Mouse (Mus musculus) CH12.LX (cell line): ENCODE measurements around the gene Tshr. TPM values are rescaled to one million over a fixed set of nuclear protein-coding genes. Genes with fewer than 3 reads are reported as not detected.
A peak's percentile ranks its signal among the peaks of the same experiment; 100 is the strongest.

Source experiments
- DNase-seq: peaks from one replicate; pipeline ENCODE4 v3.0.0-alpha.2; 2013; ENCODE audit errors: extremely low read depth
- H3K27ac ChIP-seq: 2 replicates; pipeline ENCODE4 v1.5.1; 2012; ENCODE audit warnings: low read depth, mild to moderate bottlenecking, control low read depth, moderate library complexity; ENCODE audit not compliant: insufficient read depth
- H3K27me3 ChIP-seq: replicated peaks from 2 replicates; pipeline ENCODE3; 2012; ENCODE audit warnings: inconsistent platforms
- H3K36me3 ChIP-seq, 2 experiments: replicated peaks in 1 of 2; 2 replicates each; pipeline versions ENCODE3 to v1.6.1; 2012; ENCODE audit warnings: inconsistent platforms in 1 of 2, low read length in 1 of 2, mild to moderate bottlenecking in 1 of 2, mixed read lengths in 1 of 2, moderate library complexity in 1 of 2; ENCODE audit not compliant: control insufficient read depth in 1 of 2, insufficient read depth in 1 of 2
- H3K4me1 ChIP-seq, 2 experiments: 2 replicates each; pipeline ENCODE4 v1.6.1; 2012; ENCODE audit warnings: inconsistent platforms in 1 of 2, moderate library complexity in 1 of 2; ENCODE audit not compliant: insufficient read depth in 2 of 2, control insufficient read depth in 1 of 2
- H3K4me2 ChIP-seq: 2 replicates; pipeline ENCODE4 v1.6.1; 2012; ENCODE audit warnings: low read depth, mild to moderate bottlenecking, control low read depth; ENCODE audit not compliant: poor library complexity, insufficient read depth, severe bottlenecking
- H3K4me3 ChIP-seq, 3 experiments: fragments of 150-350 bp in 1 of 3; sonication (generic) in 1 of 3; replicated peaks in 1 of 3; 2 replicates each; pipeline versions ENCODE3 to v1.5.1; 2011 to 2012; ENCODE audit warnings: low read depth in 2 of 3, low read length in 2 of 3, mild to moderate bottlenecking in 2 of 3, moderate library complexity in 2 of 3, control low read depth in 1 of 3, improper control_type of control experiment in 1 of 3, inconsistent platforms in 1 of 3, mixed read lengths in 1 of 3; ENCODE audit not compliant: poor library complexity in 1 of 3
- H3K79me2 ChIP-seq: replicated peaks from 2 replicates; pipeline ENCODE4 v1.6.1; 2012; ENCODE audit warnings: mild to moderate bottlenecking, moderate library complexity; ENCODE audit not compliant: control insufficient read depth, poor library complexity, insufficient read depth, severe bottlenecking; ENCODE audit errors: extremely low read depth
- H3K9ac ChIP-seq: 2 replicates; pipeline ENCODE4 v1.6.1; 2012; ENCODE audit warnings: low read depth, mild to moderate bottlenecking, control low read depth, moderate library complexity; ENCODE audit not compliant: insufficient read depth
- H3K9me3 ChIP-seq: replicated peaks from 2 replicates; pipeline ENCODE3; 2012; ENCODE audit warnings: low read length, inconsistent platforms, mixed read lengths
- CHD2 ChIP-seq: IDR thresholded peaks from 2 replicates; pipeline ENCODE4 v1.6.1; 2011; ENCODE audit warnings: low read length, improper control_type of control experiment
- CTCF ChIP-seq, 2 experiments: IDR thresholded peaks in 1 of 2; conservative IDR thresholded peaks in 1 of 2; 2 replicates each; pipeline ENCODE4 v1.5.1; 2011 to 2012; ENCODE audit warnings: low read depth in 2 of 2, low read length in 2 of 2, improper control_type of control experiment in 1 of 2, inconsistent platforms in 1 of 2, mild to moderate bottlenecking in 1 of 2, moderate library complexity in 1 of 2
- E2F4 ChIP-seq: IDR thresholded peaks from 2 replicates; pipeline ENCODE4 v1.6.1; 2011; ENCODE audit warnings: low read depth, low read length, improper control_type of control experiment; ENCODE audit not compliant: insufficient replicate concordance
- EP300 ChIP-seq: IDR thresholded peaks from 2 replicates; pipeline ENCODE4 v1.6.1; 2011; ENCODE audit warnings: low read length, improper control_type of control experiment
- ETS1 ChIP-seq: conservative IDR thresholded peaks from 2 replicates; pipeline ENCODE4 v1.6.1; 2012; ENCODE audit warnings: low read depth, mild to moderate bottlenecking, inconsistent platforms, low read length, improper control_type of control experiment, moderate library complexity
- GABPA ChIP-seq: IDR thresholded peaks from 2 replicates; pipeline ENCODE4 v1.6.1; 2012; ENCODE audit warnings: low read depth, low read length, improper control_type of control experiment, inconsistent platforms; ENCODE audit not compliant: insufficient replicate concordance
- HCFC1 ChIP-seq: IDR thresholded peaks from 2 replicates; pipeline ENCODE4 v1.6.1; 2012; ENCODE audit warnings: low read depth, mild to moderate bottlenecking, inconsistent platforms, low read length, improper control_type of control experiment
- IRF4 ChIP-seq: IDR thresholded peaks from 2 replicates; pipeline ENCODE4 v1.6.1; 2014; ENCODE audit warnings: low read depth, mild to moderate bottlenecking, inconsistent platforms, low read length, improper control_type of control experiment
- KAT2A ChIP-seq: IDR thresholded peaks from 2 replicates; pipeline ENCODE4 v1.6.1; 2012; ENCODE audit warnings: low read length, improper control_type of control experiment, inconsistent platforms; ENCODE audit not compliant: insufficient replicate concordance
- MAFK ChIP-seq: IDR thresholded peaks from 2 replicates; pipeline ENCODE4 v1.6.1; 2011; ENCODE audit warnings: low read length, improper control_type of control experiment; ENCODE audit not compliant: insufficient replicate concordance
- MAX ChIP-seq: IDR thresholded peaks from 2 replicates; pipeline ENCODE4 v1.6.1; 2011; ENCODE audit warnings: low read length, improper control_type of control experiment
- MAZ ChIP-seq: IDR thresholded peaks from 2 replicates; pipeline ENCODE4 v1.6.1; 2012; ENCODE audit warnings: low read depth, mild to moderate bottlenecking, inconsistent platforms, low read length, improper control_type of control experiment, moderate library complexity
- MXI1 ChIP-seq: IDR thresholded peaks from 2 replicates; pipeline ENCODE4 v1.6.1; 2011; ENCODE audit warnings: mild to moderate bottlenecking, low read depth, low read length, improper control_type of control experiment
- MYC ChIP-seq: IDR thresholded peaks from 2 replicates; pipeline ENCODE4 v1.6.1; 2011; ENCODE audit warnings: low read depth, mild to moderate bottlenecking, improper control_type of control experiment, low read length
- NELFE ChIP-seq: IDR thresholded peaks from 2 replicates; pipeline ENCODE4 v1.6.1; 2011; ENCODE audit warnings: low read depth, low read length, improper control_type of control experiment
- NRF1 ChIP-seq: IDR thresholded peaks from 2 replicates; pipeline ENCODE4 v1.6.1; 2014; ENCODE audit warnings: low read depth, mild to moderate bottlenecking, inconsistent platforms, low read length, improper control_type of control experiment, moderate library complexity
- PAX5 ChIP-seq: IDR thresholded peaks from 2 replicates; pipeline ENCODE4 v1.6.1; 2012; ENCODE audit warnings: low read length, inconsistent platforms, mixed read lengths
- POLR2A ChIP-seq: IDR thresholded peaks from 2 replicates; pipeline ENCODE4 v1.6.1; 2011; ENCODE audit warnings: low read depth, mild to moderate bottlenecking, improper control_type of control experiment, low read length
- POLR2AphosphoS2 ChIP-seq: IDR thresholded peaks from 2 replicates; pipeline ENCODE4 v1.6.1; 2011; ENCODE audit warnings: low read depth, low read length, improper control_type of control experiment
- RAD21 ChIP-seq: IDR thresholded peaks from 2 replicates; pipeline ENCODE4 v1.6.1; 2011; ENCODE audit warnings: low read depth, mild to moderate bottlenecking, low read length, improper control_type of control experiment, moderate library complexity
- RCOR1 ChIP-seq: conservative IDR thresholded peaks from 2 replicates; pipeline ENCODE4 v1.6.1; 2012; ENCODE audit warnings: low read depth, mild to moderate bottlenecking, inconsistent platforms, low read length, improper control_type of control experiment
- SMC3 ChIP-seq: IDR thresholded peaks from 2 replicates; pipeline ENCODE4 v1.6.1; 2011; ENCODE audit warnings: low read depth, low read length, improper control_type of control experiment
- TBP ChIP-seq: conservative IDR thresholded peaks from 2 replicates; pipeline ENCODE4 v1.6.1; 2011; ENCODE audit warnings: low read depth, low read length, improper control_type of control experiment
- TCF12 ChIP-seq: IDR thresholded peaks from 2 replicates; pipeline ENCODE4 v1.6.1; 2014; ENCODE audit warnings: low read depth, mild to moderate bottlenecking, inconsistent platforms, low read length, improper control_type of control experiment
- UBTF ChIP-seq: IDR thresholded peaks from 2 replicates; pipeline ENCODE4 v1.6.1; 2012; ENCODE audit warnings: low read depth, mild to moderate bottlenecking, inconsistent platforms, low read length, improper control_type of control experiment, moderate library complexity
- USF1 ChIP-seq: IDR thresholded peaks from 2 replicates; pipeline ENCODE4 v1.6.1; 2014; ENCODE audit warnings: low read depth, mild to moderate bottlenecking, inconsistent platforms, low read length, improper control_type of control experiment
- ZC3H11A ChIP-seq: IDR thresholded peaks from 2 replicates; pipeline ENCODE4 v1.6.1; 2012; ENCODE audit warnings: low read depth, mild to moderate bottlenecking, inconsistent platforms, low read length, improper control_type of control experiment
- ZMIZ1 ChIP-seq: IDR thresholded peaks from 2 replicates; pipeline ENCODE4 v1.6.1; 2012; ENCODE audit warnings: low read depth, mild to moderate bottlenecking, inconsistent platforms, low read length, improper control_type of control experiment
- ZNF384 ChIP-seq: IDR thresholded peaks from 2 replicates; pipeline ENCODE4 v1.6.1; 2012; ENCODE audit warnings: low read depth, low read length, improper control_type of control experiment, inconsistent platforms
- dilution Hi-C: fragments of 300-500 bp; cut with MboI; formaldehyde crosslinking; loops from 2 replicates; pipeline ENCODE4 v1.14.3; 2020; ENCODE audit warnings: low sequenced_read_pairs; ENCODE audit not compliant: extremely low pct_unique_long_range_greater_than_20kb, extremely low pct_ligation_motif_present
- in situ Hi-C: fragments of 300-500 bp; cut with MboI; formaldehyde crosslinking; loops from 3 replicates; pipeline ENCODE4 v1.14.3; 2019; ENCODE audit warnings: low sequenced_read_pairs, low pct_ligation_motif_present, low pct_unique_long_range_greater_than_20kb, mixed read lengths
- polyA plus RNA-seq: library from polyadenylated mRNA; unstranded; fragments of >175 nt; gene quantifications from 2 replicates; pipeline ENCODE4 v1.2.1, GENCODE M21; 2012; ENCODE audit warnings: low read depth; ENCODE audit not compliant: insufficient read length
- total RNA-seq, 2 experiments: library from RNA; depleted of rRNA; stranded (reverse); fragments of 300-350 nt in 1 of 2; fragments of >200 nt in 1 of 2; gene quantifications; 2 replicates each; pipeline ENCODE4 v1.2.3; 2012 to 2014

Tshr gene
- total and polyA plus RNA-seq, 3 experiments, result not detected

- Histone ChIP-seq H3K9me3 (no peaks in the 10 kb centered on the region), H3K36me3 (no peaks in the 10 kb centered on the region), H3K4me2 (no peak overlapping the region; the same call in 1 of the 2 replicates), H3K79me2 (no peaks in the 10 kb centered on the region), H3K27me3 (no peaks in the 10 kb centered on the region), H3K9ac (no peak overlapping the region), H3K4me1 (peaks cover 7 to 11% of the 10 kb centered on the region in 2 experiments; a peak in 3 of 4 replicates), H3K27ac (no peak overlapping the region), H3K4me3 (no peak overlapping the region)
- dilution Hi-C loops, result no loop called here
- in situ Hi-C loops, result loop anchor here (25.0 kb wide), 3 partner anchors 116 to 366 kb away; partner anchors contain the start of gene Ston2
- DNase-seq, result no peak
- TF ChIP-seq MAZ (no peak), E2F4 (no peak), MAFK (no peak), MYC (no peak), CHD2 (no peak), IRF4 (no peak), HCFC1 (no peak), GABPA (no peak), SMC3 (no peak), ZMIZ1 (no peak), MAX (no peak), POLR2A (no peak), ETS1 (no peak), TBP (no peak), USF1 (no peak), EP300 (no peak), MXI1 (no peak), UBTF (no peak), POLR2AphosphoS2 (no peak)
Measured at GRCm38 (mm10) chr12:91421272-91421671, 36.9 kb downstream of the Tshr start.

GRCm38 (mm10) chr12:91423125-91423820, 38.9 kb downstream of the Tshr start:
- Histone ChIP-seq H3K9me3 (no peaks in the 10 kb centered on the region), H3K79me2 (no peaks in the 10 kb centered on the region), H3K4me1 (peaks cover 7 to 11% of the 10 kb centered on the region in 2 experiments; a peak in 3 of 4 replicates), H3K9ac (no peak overlapping the region), H3K27ac (no peak overlapping the region), H3K36me3 (no peaks in the 10 kb centered on the region), H3K4me3 (no peak overlapping the region), H3K27me3 (no peaks in the 10 kb centered on the region), H3K4me2 (0 out of 2 replicates have a peak overlapping the region, but pooled peaks have one; percentile 8)
- in situ Hi-C loops (loop anchor here (25.0 kb wide), 3 partner anchors 114 to 364 kb away; partner anchors contain the start of gene Ston2), dilution Hi-C loops (no loop called here)
- peak; percentile 78 for DNase-seq
- no peak for TF ChIP-seq TBP
- TF ChIP-seq USF1, result no peak
- no peak for TF ChIP-seq POLR2AphosphoS2
- TF ChIP-seq TCF12, result 0 out of 2 replicates have a peak, but pooled peaks have one; percentile 23
- TF ChIP-seq CHD2, result no peak
- no peak for TF ChIP-seq MAX
- TF ChIP-seq SMC3, result peak; percentile 80
- peak; percentile 46 for TF ChIP-seq POLR2A
- no peak for TF ChIP-seq ZMIZ1
- TF ChIP-seq RCOR1, result no peak
- TF ChIP-seq CTCF (conservative IDR thresholded peaks at IDR 0.05 in 1 of 2, IDR thresholded peaks at IDR 0.05 in 1 of 2; ENCODE audit: low read depth in 2 of 2, low read length in 2 of 2), result peak; percentile 47 to 85; a peak in 3 of 4 replicates
- no peak for TF ChIP-seq IRF4
- no peak for TF ChIP-seq ETS1
- no peak for TF ChIP-seq ZC3H11A
- no peak for TF ChIP-seq GABPA
- TF ChIP-seq ZNF384, result no peak
- TF ChIP-seq NELFE, result no peak
- peak; percentile 58 for TF ChIP-seq RAD21
- no peak for TF ChIP-seq PAX5
- TF ChIP-seq NRF1, result no peak
- TF ChIP-seq HCFC1, result peak; percentile 31; the same call in 1 of the 2 replicates
- TF ChIP-seq EP300, result no peak
- no peak for TF ChIP-seq KAT2A
- TF ChIP-seq MYC, result no peak
- no peak for TF ChIP-seq MAZ
- no peak for TF ChIP-seq MAFK
